Mouse (Mus musculus) liver, embryonic 16.5 days (tissue): ENCODE results near the gene Mrpl19. TPM values are rescaled to one million over a fixed set of nuclear protein-coding genes. Genes with fewer than 3 reads are reported as not detected.
A peak's percentile ranks its signal among the peaks of the same experiment; 100 is the strongest.

Experiments used
- ATAC-seq: fragments of 200-750 bp; cut with Nextera tagmentation; 2 replicates; pipeline ENCODE4 v1.8.0; 2017; ENCODE audit warnings: low read depth, mild to moderate bottlenecking, moderate number of reproducible peaks, moderate library complexity
- H3K27ac ChIP-seq: fragments of 300-500 bp; sonication (generic); 2 replicates; pipeline ENCODE4 v1.5.1; 2014; ENCODE audit warnings: mild to moderate bottlenecking, low read length
- H3K27me3 ChIP-seq: fragments of 300-500 bp; sonication (generic); 2 replicates; pipeline ENCODE4 v1.6.1; 2014; ENCODE audit warnings: low read depth, low read length, mixed read lengths; ENCODE audit not compliant: control insufficient read depth, insufficient read depth
- H3K36me3 ChIP-seq: fragments of 300-500 bp; sonication (generic); 2 replicates; pipeline ENCODE4 v1.6.1; 2014; ENCODE audit warnings: mild to moderate bottlenecking; ENCODE audit not compliant: control insufficient read depth, insufficient read depth
- H3K4me1 ChIP-seq: fragments of 300-500 bp; sonication (generic); 2 replicates; pipeline ENCODE4 v1.6.1; 2014; ENCODE audit warnings: low read depth, low read length, mixed read lengths; ENCODE audit not compliant: control insufficient read depth
- H3K4me2 ChIP-seq: fragments of 300-500 bp; sonication (generic); 2 replicates; pipeline ENCODE4 v1.6.1; 2014; ENCODE audit warnings: low read depth, low read length, mixed read lengths
- H3K4me3 ChIP-seq: fragments of 300-500 bp; sonication (generic); 2 replicates; pipeline ENCODE4 v1.5.1; 2014; ENCODE audit warnings: low read depth, mild to moderate bottlenecking, low read length
- H3K9ac ChIP-seq: fragments of 300-500 bp; sonication (generic); 2 replicates; pipeline ENCODE4 v1.6.1; 2014; ENCODE audit warnings: low read depth, low read length
- H3K9me3 ChIP-seq: fragments of 300-500 bp; sonication (generic); replicated peaks from 2 replicates; pipeline ENCODE4 v1.6.1; 2016; ENCODE audit warnings: low read length; ENCODE audit not compliant: control insufficient read depth
- WGBS: fragments of 180-500 bp; shearing (Covaris S2); extraction: QIAGEN DNeasy Blood & Tissue Kit; methylation state at CpG from one replicate; pipeline ENCODE4 v1.1.7; 2014; ENCODE audit not compliant: insufficient replicate concordance; 5-methylcytosine and 5-hydroxymethylcytosine counted together
- polyA plus RNA-seq: library from polyadenylated mRNA; unstranded; fragments of >200 nt; fragmentation: Nextera tagmentation; extraction: Ambion mirVana; gene quantifications from 2 replicates; pipeline ENCODE4 v1.2.1, GENCODE M21; 2015

Gene Mrpl19
- polyA plus RNA-seq, 1 experiment from 2014 or later: 15.5 TPM

- 22% methylated on average over 7 of the region's 7 CpGs for WGBS
- no peak overlapping the region for H3K4me3 ChIP-seq
- ATAC-seq: no peak
These were observed 10.3 kb upstream of the Mrpl19 start for GRCm38 (mm10) chr6:81975971-81976621.

DNA sequence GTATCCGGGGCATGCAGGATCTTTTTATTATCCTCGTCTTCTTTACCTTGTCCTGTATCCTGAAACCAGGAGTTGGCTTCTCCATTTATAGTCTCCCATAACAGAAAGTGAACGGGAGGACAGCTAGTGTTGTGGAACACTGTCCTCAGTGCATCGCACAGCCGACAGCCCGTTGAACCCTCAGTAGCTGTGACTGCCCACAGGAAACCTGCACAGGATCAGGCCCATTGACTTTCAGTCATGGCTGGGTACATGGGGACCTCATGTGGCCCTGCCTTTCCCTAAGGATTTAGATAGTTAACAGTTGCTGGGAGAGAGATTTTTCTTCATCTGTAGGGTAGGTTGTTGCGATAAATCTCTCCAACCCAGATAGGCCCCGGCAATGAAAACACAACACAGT, 6.8 kb upstream of the Mrpl19 start:
- H3K27me3 ChIP-seq: no peaks in the 10 kb centered on the region
- 72% methylated on average over 8 of the region's 8 CpGs for WGBS
- no peak overlapping the region for H3K9ac ChIP-seq
- no peak overlapping the region for H3K4me3 ChIP-seq
- H3K27ac ChIP-seq: no peak overlapping the region
- no peak for ATAC-seq
- no peaks in the 10 kb centered on the region for H3K4me1 ChIP-seq
- no peak overlapping the region for H3K4me2 ChIP-seq
- no peaks in the 10 kb centered on the region for H3K9me3 ChIP-seq
- no peaks in the 10 kb centered on the region for H3K36me3 ChIP-seq

More at GRCm38 (mm10) chr6:81975971-81976621, 10.3 kb upstream of the Mrpl19 start:
- Histone ChIP-seq H3K9me3 (no peaks in the 10 kb centered on the region), H3K9ac (no peak overlapping the region), H3K27ac (no peak overlapping the region), H3K4me2 (no peak overlapping the region), H3K36me3 (no peaks in the 10 kb centered on the region), H3K4me1 (no peaks in the 10 kb centered on the region), H3K27me3 (no peaks in the 10 kb centered on the region)

DNA sequence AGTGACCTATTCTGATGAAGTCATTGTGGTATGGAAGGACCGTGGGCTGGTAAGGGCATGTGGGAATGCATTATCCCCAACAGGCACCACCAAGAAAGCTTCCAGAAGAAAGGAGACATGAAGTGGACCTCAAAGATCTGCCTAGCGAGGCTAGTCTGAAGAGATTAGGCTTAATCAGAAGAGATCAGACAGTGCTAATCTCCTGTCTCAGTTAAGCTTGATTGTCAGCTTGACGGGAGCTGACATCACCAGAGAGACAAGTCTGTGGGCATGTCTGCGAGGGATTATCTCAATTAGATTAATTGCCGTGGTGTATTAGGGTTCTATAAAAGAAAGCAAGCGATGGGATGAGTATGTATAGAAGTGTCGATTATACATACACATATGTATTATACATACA, 5.4 kb upstream of the Mrpl19 start:
- H3K36me3 ChIP-seq: no peaks in the 10 kb centered on the region
- no peak overlapping the region for H3K4me3 ChIP-seq
- 61% methylated on average over 7 of the region's 7 CpGs for WGBS
- no peaks in the 10 kb centered on the region for H3K9me3 ChIP-seq
- H3K4me1 ChIP-seq: no peaks in the 10 kb centered on the region
- no peak overlapping the region for H3K4me2 ChIP-seq
- H3K27me3 ChIP-seq: no peaks in the 10 kb centered on the region
- no peak overlapping the region for H3K27ac ChIP-seq
- H3K9ac ChIP-seq: no peak overlapping the region
- no peak for ATAC-seq

DNA sequence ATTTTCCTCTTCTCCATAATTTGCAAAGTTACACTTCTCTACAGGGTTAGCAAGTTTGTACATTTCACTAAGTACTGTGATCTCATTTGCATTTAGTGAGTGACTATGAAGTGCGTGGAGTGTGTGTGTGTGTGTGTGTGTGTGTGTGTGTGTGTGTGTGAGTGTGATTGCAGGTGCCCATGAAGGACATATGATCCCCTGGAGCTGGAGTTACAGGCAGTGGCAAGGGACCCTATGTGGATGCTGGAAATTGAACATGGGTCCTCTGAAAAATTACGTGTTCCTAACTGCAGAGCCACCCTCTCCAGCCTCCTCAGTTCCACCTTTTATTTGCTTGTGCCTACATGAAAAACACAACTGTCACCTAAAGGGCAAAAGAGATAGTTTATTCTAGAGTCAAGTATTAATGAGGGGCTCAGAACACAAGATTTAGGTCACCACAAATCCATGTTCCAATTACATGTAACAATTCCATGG, 348 bp upstream of the Mrpl19 start:
- no peaks in the 10 kb centered on the region for H3K27me3 ChIP-seq
- no peak overlapping the region for H3K27ac ChIP-seq
- peaks cover 6% of the 10 kb centered on the region for H3K36me3 ChIP-seq
- H3K4me2 ChIP-seq: peak overlapping the region; percentile 41
- peaks cover 9% of the 10 kb centered on the region for H3K4me1 ChIP-seq
- 0 out of 2 replicates have a peak, but pooled peaks have one; percentile 1 for ATAC-seq
- peak overlapping the region; percentile 86 for H3K4me3 ChIP-seq
- WGBS: 41% methylated on average over 2 of the region's 2 CpGs
- no peak overlapping the region for H3K9ac ChIP-seq
- H3K9me3 ChIP-seq: no peaks in the 10 kb centered on the region

DNA sequence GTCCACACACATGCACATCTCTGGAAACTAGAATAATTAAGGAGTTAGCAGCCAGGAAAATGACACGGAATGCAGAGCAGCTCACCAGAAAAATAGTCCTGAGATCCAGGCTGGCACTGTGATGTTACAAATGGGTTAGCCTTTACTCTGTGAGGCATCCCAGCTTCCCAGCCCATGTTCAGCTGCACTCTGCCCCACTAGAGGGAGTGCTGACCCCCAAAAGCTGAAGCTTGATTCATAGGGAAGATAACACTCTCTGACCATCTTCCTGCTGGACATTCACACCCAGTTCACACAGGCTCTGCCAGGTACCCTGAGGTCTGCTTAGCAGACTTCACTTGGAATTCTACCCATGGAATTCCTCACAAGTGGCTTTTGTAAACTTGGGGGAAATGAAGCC, 5.5 kb downstream of the Mrpl19 start:
- no peak for ATAC-seq
- 84% methylated on average over 1 of the region's 1 CpGs for WGBS
- Histone ChIP-seq H3K36me3 (peaks cover 42% of the 10 kb centered on the region), H3K4me1 (peaks cover 9% of the 10 kb centered on the region), H3K9ac (no peak overlapping the region), H3K27me3 (no peaks in the 10 kb centered on the region), H3K9me3 (no peaks in the 10 kb centered on the region), H3K4me3 (no peak overlapping the region), H3K27ac (no peak overlapping the region), H3K4me2 (no peak overlapping the region)

DNA sequence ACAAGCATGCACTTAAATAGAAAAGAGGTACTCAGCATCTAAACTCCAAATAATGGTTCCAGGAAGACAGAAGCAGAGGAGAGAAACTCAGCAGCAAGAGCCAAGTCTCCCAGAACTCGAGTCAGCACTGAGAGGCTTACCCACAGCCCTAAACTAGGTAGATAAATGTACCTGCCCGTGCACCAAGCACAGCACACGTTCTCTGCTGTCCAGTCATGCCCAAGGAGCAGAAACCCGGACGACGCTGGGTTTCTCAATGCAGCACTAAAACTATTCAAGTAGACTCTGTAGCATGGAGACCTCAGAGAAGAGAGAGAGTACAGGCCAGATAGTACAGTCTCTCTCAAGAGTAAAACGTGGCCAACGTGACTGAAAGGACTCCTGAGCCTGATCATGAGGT, 5.9 kb downstream of the Mrpl19 start:
- Histone ChIP-seq H3K36me3 (peaks cover 42% of the 10 kb centered on the region), H3K4me2 (no peak overlapping the region), H3K4me3 (no peak overlapping the region), H3K27me3 (no peaks in the 10 kb centered on the region), H3K4me1 (peaks cover 6% of the 10 kb centered on the region), H3K9me3 (no peaks in the 10 kb centered on the region), H3K9ac (no peak overlapping the region), H3K27ac (no peak overlapping the region)
- ATAC-seq: no peak
- WGBS: 75% methylated on average over 8 of the region's 8 CpGs

GRCm38 (mm10) chr6:81957992-81958391, 7.8 kb downstream of the Mrpl19 start:
- Histone ChIP-seq H3K36me3 (peaks cover 44% of the 10 kb centered on the region), H3K9ac (no peak overlapping the region), H3K4me2 (no peak overlapping the region), H3K4me1 (no peaks in the 10 kb centered on the region), H3K27ac (no peak overlapping the region), H3K4me3 (no peak overlapping the region), H3K9me3 (no peaks in the 10 kb centered on the region), H3K27me3 (no peaks in the 10 kb centered on the region)
- 80% methylated on average over 11 of the region's 11 CpGs for WGBS
- ATAC-seq: no peak

- Histone ChIP-seq H3K9ac (no peak overlapping the region), H3K27ac (no peak overlapping the region), H3K9me3 (no peaks in the 10 kb centered on the region), H3K4me1 (no peaks in the 10 kb centered on the region), H3K36me3 (peaks cover 44% of the 10 kb centered on the region), H3K27me3 (no peaks in the 10 kb centered on the region), H3K4me2 (no peak overlapping the region), H3K4me3 (no peak overlapping the region)
- ATAC-seq: no peak
- WGBS: 81% methylated on average over 4 of the region's 4 CpGs
These were observed 9.4 kb downstream of the Mrpl19 start for GRCm38 (mm10) chr6:81956399-81956798.

GRCm38 (mm10) chr6:81955133-81955532, 10.6 kb downstream of the Mrpl19 start:
- Histone ChIP-seq H3K9me3 (no peaks in the 10 kb centered on the region), H3K4me2 (no peak overlapping the region), H3K4me1 (no peaks in the 10 kb centered on the region), H3K27me3 (no peaks in the 10 kb centered on the region), H3K36me3 (peaks cover 35% of the 10 kb centered on the region), H3K9ac (no peak overlapping the region), H3K4me3 (no peak overlapping the region), H3K27ac (no peak overlapping the region)
- 83% methylated on average over 5 of the region's 5 CpGs for WGBS
- ATAC-seq: no peak
